Mouse (Mus musculus): ENCODE results near the gene Itgb5.
A peak's percentile ranks its signal among the peaks of the same experiment; 100 is the strongest.

The Itgb5 gene

DNA sequence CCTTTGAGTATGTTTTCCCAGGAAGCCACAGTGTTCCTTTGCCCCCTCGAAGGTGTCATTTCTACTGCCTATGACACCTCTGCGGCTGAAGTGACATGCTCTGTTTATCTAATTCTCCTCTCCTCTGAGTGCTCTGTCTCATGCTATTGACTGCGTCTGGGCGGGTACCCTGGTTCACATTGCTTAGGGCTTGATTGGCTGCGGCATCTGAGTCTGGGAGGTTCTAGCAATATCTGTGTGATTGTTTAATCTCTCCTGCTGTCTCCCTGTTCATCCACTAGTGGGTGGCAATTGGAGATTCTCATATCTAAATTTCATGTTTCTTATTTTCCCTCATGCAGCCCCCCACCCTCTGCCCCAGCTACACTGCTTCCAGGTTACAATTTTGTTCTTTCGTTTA is 49.6 kb downstream of the Itgb5 start:
- no peak for DNase-seq

DNA sequence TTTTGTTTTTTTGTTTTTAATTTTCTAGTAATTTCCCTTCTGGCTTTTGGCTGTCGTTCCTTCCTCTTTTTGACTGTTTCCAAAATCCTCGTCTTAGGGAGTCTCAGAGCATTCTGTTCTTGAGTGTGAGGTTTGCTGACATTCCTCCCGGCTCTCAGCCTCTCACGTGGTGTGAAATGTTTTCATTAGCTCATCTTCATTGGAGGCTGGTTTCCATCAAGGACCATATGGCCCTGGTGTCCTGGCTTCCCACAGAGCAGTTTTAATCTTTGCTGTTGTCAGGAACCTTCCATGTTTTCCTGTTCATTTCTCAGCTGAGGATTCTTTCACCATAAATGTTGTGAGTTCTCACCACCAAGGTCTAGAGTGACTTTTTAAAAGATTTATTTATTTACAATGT is 50.1 kb downstream of the Itgb5 start:
- no peak for DNase-seq

GRCm38 (mm10) chr16:33880765-33881164 is 51.3 kb downstream of the Itgb5 start:
- DNase-seq = no peak

DNA sequence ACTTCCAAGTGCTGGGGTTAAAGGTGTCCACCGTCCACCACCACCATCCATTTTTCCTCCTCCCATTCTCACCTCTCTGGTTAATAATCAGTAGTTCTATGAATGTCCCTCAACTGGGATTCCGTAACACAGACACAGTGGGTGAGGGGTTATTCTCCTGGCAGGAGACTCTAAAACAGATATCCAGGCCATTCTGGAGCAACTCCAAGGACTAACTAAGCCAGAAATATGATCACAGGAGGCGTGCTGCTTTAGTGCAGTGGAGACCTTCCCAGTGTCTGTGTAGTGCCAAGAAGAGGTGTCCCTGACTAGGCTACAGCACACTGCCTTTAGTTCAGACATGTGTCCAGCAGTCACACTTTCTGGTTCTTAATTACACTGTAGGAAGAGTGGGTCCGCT is 53.1 kb downstream of the Itgb5 start:
- no peak for DNase-seq

DNA sequence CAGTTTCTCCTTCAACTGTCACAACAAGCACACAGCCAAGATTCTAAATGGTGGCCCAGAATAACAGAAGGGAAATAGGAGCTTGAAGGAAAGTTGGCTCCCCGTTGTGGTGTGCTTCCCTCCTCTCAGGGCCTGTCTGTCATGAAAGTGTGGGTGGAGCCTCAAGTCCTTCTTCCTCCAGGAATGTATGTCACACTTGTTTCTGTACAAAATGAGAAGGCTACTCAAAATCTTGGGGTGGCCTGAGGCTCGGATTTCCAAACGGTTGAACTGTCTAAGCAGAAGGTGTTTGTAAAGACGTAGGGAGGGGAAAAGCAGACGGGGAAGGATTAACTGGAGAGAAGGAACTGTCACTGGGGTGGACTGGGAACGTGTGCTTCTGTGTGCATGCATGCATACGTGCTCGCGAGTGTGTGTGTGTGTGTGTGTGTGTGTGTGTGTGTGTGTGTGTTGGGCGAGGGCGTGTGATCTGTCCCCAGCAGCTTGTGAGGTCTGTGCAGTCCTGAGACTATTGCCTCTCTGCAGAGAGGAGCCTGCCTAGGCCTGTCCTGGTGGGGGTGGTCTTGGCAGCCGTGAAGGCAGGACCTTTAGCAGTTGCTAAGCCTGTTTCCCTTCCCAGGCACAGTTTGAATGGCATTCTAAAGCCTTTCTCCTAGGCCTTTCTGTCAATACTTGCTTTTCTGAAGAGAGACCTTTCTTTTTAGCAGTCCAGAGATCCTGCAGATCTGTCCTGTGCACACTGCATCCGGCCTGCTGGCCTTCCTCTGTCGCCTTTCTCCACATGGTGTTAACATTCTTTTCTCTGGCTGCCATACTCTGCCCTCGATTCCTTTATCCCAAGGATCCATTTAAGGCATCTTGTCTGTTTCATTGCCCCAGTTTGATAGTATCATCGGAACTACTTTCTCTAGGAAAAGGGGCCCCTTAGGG is 53.8 kb downstream of the Itgb5 start:
- DNase-seq = no peak

DNA sequence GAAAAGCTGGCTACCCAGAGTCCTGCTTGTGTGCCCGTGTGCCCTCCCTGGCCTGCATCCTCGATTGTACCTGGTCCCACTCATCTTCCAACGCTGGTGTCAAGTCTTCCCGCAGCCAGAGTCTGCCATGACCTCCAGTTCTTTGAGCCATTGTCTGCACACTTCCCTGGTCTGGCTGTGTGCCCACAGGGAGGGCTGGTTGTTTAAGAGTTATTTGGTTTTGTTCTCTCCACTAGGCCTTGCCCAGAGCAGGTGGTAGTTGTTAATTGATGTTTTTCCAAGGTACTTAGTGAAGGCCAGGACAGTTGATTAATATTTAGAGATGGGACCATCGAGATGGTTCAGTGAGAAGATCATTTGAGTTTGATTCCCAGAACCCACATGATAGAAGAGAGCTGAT is 54.7 kb downstream of the Itgb5 start:
- no peak for DNase-seq

- DNase-seq = no peak
Measured at GRCm38 (mm10) chr16:33885021-33885471, 55.6 kb downstream of the Itgb5 start.

DNA sequence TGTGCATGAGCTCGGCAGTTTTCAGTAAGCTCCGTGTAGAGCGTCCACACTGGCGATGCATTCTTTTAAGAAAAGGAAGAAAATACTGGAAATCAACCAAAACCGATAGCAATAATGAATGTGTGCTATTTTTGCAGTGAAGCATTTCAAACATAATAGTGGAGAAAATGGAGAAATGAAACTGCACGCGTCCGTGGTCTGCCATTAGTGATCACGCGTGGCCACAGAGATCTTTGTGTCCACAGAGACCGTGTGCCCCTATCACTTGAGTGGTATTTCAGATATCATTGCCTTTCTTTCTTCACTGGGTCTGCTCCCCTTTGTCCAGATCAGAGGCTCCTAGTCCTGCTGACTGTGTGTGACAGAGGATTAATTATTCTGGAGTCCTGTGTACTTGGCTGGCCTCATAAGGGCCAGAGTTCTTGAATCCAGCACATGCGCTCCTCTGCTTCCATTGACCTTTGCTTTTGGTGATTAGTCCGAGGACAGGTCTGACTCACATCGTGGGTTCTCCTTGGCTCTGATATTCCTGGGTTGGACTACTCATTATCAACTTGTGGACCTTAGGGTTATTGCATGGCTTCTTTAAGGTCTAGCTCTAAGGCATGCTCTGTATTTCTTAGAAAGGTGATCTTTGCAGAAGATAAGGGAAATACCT is 56.3 kb downstream of the Itgb5 start:
- DNase-seq = no peak

- no peak for DNase-seq
Measured at GRCm38 (mm10) chr16:33886665-33887064, 57.2 kb downstream of the Itgb5 start.

DNA sequence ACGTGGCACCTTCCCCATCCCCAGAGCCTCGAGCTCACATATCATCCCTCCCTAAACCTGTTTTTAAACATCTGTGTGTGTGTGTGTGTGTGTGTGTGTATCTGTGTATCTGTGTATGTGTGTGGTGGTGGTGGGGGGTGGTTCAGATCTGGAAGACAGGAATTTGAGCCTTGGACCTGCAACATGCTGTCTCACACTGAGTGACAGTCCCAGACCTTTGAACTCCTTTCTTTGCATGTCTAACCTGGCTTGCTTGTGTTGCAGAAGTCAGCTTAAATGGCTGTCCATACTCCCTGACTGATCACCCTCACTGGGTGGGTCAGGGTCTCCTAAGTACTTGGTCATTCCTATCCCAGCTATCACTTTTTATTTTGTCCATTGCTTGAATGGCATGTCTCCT is 58.5 kb downstream of the Itgb5 start:
- no peak for DNase-seq

- DNase-seq = no peak
Measured at GRCm38 (mm10) chr16:33889000-33889607, 59.6 kb downstream of the Itgb5 start.

- no peak for DNase-seq
Measured at GRCm38 (mm10) chr16:33891099-33891498, 61.6 kb downstream of the Itgb5 start.

DNA sequence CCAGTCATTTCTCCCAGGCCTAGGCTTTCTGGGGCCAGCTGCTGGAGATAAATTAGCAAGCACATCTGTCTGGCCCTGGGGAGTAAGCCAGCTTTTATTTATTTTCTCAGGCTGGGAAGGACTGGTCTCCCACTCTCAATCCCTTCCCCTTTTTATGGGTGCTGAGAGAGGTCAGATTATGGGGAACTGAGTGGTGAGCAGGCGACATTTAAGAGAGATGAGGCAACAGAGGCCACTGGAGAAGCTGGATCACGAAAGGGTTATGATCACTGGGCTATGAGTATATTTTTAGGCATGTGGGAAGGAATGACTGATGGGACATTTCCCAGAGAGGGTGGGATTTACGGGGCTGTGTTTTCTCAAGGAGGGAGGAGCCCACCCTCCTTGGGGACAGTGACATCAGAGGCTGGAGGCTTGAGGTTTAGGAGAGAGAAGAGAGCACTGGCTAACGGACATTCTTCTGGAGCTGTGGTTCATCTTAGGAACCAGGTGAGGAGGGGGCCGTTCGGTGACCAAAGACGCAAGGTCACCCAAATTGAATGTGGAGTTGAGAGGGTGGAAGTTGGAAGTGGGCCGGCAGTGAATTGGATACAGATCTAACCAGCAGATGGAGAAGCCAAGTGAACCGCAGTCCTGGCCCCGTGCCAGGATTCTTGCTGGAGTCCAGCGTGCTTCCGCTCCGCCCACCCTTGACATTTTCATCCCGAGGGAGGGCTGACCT is 62.3 kb downstream of the Itgb5 start:
- DNase-seq = peak; percentile 56

GRCm38 (mm10) chr16:33892539-33892938 is 63.1 kb downstream of the Itgb5 start:
- no peak for DNase-seq

DNA sequence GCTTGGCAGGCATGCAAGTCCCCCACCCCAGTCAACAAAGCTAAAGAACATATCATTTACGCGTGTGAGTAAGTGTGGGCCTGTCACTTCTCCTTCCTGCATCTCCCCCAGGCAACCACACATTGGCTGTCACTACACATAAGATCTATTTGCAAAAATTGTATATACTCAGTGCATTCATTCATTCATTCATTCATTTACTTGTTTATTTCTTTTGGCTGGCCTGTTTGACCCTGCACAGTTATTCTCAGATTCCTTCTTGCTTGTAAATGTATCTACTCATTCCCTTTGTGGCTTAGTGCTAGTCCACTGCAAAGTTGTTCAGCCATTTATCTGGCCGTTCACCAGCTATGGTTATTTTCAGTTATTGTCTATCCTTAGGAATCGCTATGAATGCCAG is 64.3 kb downstream of the Itgb5 start:
- DNase-seq = no peak

- DNase-seq = no peak
Measured at GRCm38 (mm10) chr16:33894449-33894848, 65.0 kb downstream of the Itgb5 start.

- no peak for DNase-seq
Measured at GRCm38 (mm10) chr16:33895690-33896089, 66.2 kb downstream of the Itgb5 start.

DNA sequence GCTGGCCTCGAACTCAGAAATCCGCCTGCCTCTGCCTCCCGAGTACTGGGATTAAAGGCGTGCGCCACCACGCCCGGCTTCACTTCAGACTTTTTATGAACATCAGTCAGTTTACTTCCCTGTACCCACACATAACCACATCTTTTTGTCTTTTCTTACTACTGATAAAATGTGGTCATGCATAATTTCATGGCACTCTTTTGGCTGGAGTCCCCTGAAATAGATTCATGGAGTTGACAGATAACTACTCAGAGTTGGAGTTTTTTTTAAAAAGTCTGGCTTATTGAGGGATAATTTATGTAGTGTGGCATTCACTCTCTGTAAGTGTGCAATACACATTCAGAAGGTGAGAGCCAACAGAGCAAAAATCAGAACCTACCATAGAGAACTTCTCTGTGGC is 67.3 kb downstream of the Itgb5 start:
- no peak for DNase-seq

DNA sequence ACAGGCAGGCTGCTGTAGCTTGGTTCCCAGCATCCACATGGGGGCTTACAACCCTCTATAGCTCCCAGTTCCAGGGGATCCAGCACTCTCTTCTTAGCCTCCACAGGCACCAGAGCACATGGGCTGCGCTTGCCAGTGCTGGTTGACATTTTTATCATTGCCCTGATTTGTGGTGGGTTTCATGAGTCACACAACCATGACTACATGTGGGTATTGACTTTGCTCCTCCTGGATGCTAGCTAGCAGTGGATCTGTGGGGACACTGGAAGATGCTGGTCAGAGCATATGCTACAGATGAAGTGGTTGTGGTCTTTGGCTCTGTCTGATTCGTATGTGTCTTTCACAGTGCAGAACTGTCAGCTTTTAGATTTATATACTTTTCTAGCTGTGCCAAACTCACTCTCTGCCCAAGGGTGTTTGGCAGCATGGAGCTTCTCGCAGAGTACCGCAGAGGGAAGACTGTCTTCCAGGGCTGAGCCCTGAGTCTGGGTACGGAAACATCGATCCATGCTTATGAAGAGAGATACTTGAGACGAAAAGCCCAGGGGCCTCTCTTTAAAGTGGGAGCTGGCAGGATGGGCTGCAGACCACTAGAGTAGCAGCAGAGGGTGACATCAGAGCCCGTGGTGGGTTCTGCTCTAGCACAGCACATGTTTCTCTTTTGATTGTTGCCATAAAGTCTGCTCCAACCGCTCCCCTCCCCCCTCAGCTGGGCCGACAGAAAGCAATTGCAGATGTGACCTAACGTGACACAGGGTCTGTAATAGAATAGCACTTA is 74.4 kb downstream of the Itgb5 start:
- DNase-seq = no peak

DNA sequence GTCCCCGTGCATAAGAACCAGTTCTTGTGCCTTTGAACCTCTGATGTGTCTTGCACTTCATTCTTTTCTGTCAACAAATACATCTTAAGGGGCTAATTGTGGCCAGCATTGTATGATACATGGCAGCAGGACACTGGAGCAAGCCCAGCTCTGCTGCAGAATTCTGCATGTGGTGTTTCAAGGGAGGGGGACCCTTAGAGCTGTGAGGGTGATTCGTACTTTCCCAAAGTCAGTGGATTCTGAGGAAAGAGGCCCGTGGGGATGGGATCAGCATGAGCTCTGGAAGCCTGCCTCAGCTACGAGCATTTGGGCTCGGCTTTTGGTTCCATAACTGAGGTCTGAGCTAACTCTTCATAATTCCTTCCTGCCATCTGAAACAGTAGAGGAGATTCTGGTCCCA is 75.1 kb downstream of the Itgb5 start:
- no peak for DNase-seq

- DNase-seq = no peak
Measured at GRCm38 (mm10) chr16:33908239-33908638, 78.8 kb downstream of the Itgb5 start.

DNA sequence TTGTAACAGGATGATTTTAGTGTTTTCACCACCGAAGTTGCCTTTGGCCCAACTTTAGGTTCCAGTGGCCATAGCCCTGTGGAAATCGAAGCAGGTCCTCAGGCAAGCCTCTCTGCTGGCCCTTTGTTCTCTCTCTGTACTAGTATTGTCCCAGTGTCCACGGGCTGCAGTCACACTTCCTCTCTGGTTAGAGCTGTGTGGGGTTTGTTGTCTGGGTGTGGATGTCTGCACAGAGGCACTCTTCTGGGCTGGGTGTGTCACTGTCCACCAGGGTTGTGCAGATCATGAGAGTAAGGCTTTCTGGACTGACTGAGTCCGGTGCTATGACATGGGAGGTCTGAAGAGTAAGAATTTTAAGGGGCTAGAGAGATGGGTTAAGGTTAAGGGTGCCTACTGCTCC is 85.5 kb downstream of the Itgb5 start:
- no peak for DNase-seq
